In genomic region chr15:84922884-84923507, GRCm38 (mm10) we compare ENCODE assay signal across 8 mouse cellular contexts. TPM values are rescaled to one million over a fixed set of nuclear protein-coding genes. Genes with fewer than 3 reads are reported as not detected.
DNase-seq lines count a peak whose midpoint lies in the region; ATAC-seq lines count a peak whose summit lies in the region.

Gene Nup50, plus strand, starts transcription at chr15:84923411.

- WGBS in forebrain, embryonic 14.5 days, result under 1% methylated on average over 60 of the region's 60 CpGs
- WGBS in neural tube, embryonic 15.5 days, result under 1% methylated on average over 60 of the region's 60 CpGs

- H3K9me3 ChIP-seq in forebrain, embryonic 14.5 days (replicated peaks; ENCODE audit: control insufficient read depth, low read length), result no peaks in the 10 kb centered on the region
- no peaks in the 10 kb centered on the region for H3K9me3 ChIP-seq in neural tube, embryonic 15.5 days (replicated peaks)

- H3K4me1 ChIP-seq in forebrain, embryonic 14.5 days (ENCODE audit: control insufficient read depth, insufficient read depth, low read length), result peaks cover 21% of the 10 kb centered on the region
- peaks cover 33% of the 10 kb centered on the region for H3K4me1 ChIP-seq in neural tube, embryonic 15.5 days

- peak within 1 kb of the TSS; percentile 94 for H3K27ac ChIP-seq in forebrain, embryonic 14.5 days (ENCODE audit: low read depth, low read length)
- peak within 1 kb of the TSS; percentile 97 for H3K27ac ChIP-seq in neural tube, embryonic 15.5 days (replicated peaks)

- H3K4me2 ChIP-seq in forebrain, embryonic 14.5 days (ENCODE audit: low read length), result peak within 1 kb of the TSS; percentile 89
- peak within 1 kb of the TSS; percentile 91 for H3K4me2 ChIP-seq in neural tube, embryonic 15.5 days

- intact Hi-C loops in heart, postnatal 14 days (cut with DNase I), result loop anchor here (5.0 to 10.0 kb wide), 3 partner anchors 71 to 248 kb away; no protein-coding TSS in a partner anchor

- H3K36me3 ChIP-seq in forebrain, embryonic 14.5 days (ENCODE audit: control insufficient read depth, insufficient read depth, low read length), result peaks cover 9% of the 10 kb centered on the region
- H3K36me3 ChIP-seq in neural tube, embryonic 15.5 days, result peaks cover 8% of the 10 kb centered on the region

- peak within 1 kb of the TSS; percentile 98 for H3K4me3 ChIP-seq in forebrain, embryonic 14.5 days (ENCODE audit: low read depth, low read length)
- peak within 1 kb of the TSS; percentile 98 for H3K4me3 ChIP-seq in neural tube, embryonic 15.5 days (replicated peaks)

- DNase-seq in ES-CJ7 (ENCODE audit: low read depth, low spot score), result peak; percentile 99
- DNase-seq in cerebellum, adult 11 months, result peak; percentile 100
- DNase-seq in forebrain, embryonic 14.5 days (ENCODE audit: low spot score), result peak; percentile 99
- peak; percentile 100 for DNase-seq in heart, postnatal 14 days
- peak; percentile 100 for DNase-seq in layer of hippocampus, adult 11-12 months (ENCODE audit: low spot score)
- DNase-seq in lung, adult 18-20 months, result peak; percentile 99 to 100
- peak; percentile 99 for DNase-seq in testis, postnatal 14 days (ENCODE audit: low spot score)

- H3K27me3 ChIP-seq in forebrain, embryonic 14.5 days (replicated peaks; ENCODE audit: control insufficient read depth, insufficient read depth, low read length), result no peaks in the 10 kb centered on the region
- no peaks in the 10 kb centered on the region for H3K27me3 ChIP-seq in neural tube, embryonic 15.5 days (replicated peaks)

- H3K9ac ChIP-seq in forebrain, embryonic 14.5 days (ENCODE audit: low read length), result peak within 1 kb of the TSS; percentile 94
- peak within 1 kb of the TSS; percentile 96 for H3K9ac ChIP-seq in neural tube, embryonic 15.5 days (replicated peaks)

- ATAC-seq in forebrain, embryonic 14.5 days, result peak; percentile 91
- ATAC-seq in neural tube, embryonic 15.5 days (ENCODE audit: low FRiP score), result peak; percentile 90

RNA-seq across cellular contexts. Expression of gene Nup50, which starts in this region (rescaled TPM):
- 28.3 and 33.3 TPM in 2 replicates for polyA plus RNA-seq in forebrain, embryonic 14.5 days (2014; fragmentation: Nextera tagmentation; extraction: Ambion mirVana)
- total RNA-seq in heart, postnatal 14 days (2021), result 10 to 100 TPM; 16.8 to 20.0 TPM
- 21.5 and 27.5 TPM in 2 replicates for polyA plus RNA-seq in neural tube, embryonic 15.5 days (2015; fragmentation: Nextera tagmentation; extraction: Ambion mirVana)

Comparison
In these comparisons a context has a peak if more than half of its experiments do, and no peak if none do; other contexts are left out.
1. Peak in every context shown above with its lines: DNase-seq, ATAC-seq, H3K4me3 ChIP-seq and H3K27ac ChIP-seq.